Mouse (Mus musculus) MEL (cell line): ENCODE measurements around the gene Olfr5. TPM values are rescaled to one million over a fixed set of nuclear protein-coding genes. Genes with fewer than 3 reads are reported as not detected.
A peak's percentile ranks its signal among the peaks of the same experiment; 100 is the strongest.

ENCODE experiments used
- DNase-seq: peaks from one replicate; pipeline ENCODE4 v3.0.0; 2011; ENCODE audit warnings: low read depth, low spot score
- H3K27ac ChIP-seq: 2 replicates; pipeline ENCODE4 v1.5.1; 2012; ENCODE audit warnings: low read depth, mild to moderate bottlenecking, control low read depth, low read length, moderate library complexity; ENCODE audit not compliant: control insufficient read depth
- H3K27me3 ChIP-seq, 2 experiments: fragments of 150-350 bp in 1 of 2; sonication (generic) in 1 of 2; 2 replicates each; pipeline ENCODE4 v1.6.1; 2012; ENCODE audit warnings: low read length in 2 of 2, mild to moderate bottlenecking in 2 of 2, improper control_type of control experiment in 1 of 2, moderate library complexity in 1 of 2; ENCODE audit not compliant: insufficient read depth in 2 of 2, control insufficient read depth in 1 of 2
- H3K36me3 ChIP-seq, 2 experiments: 2 replicates each; pipeline ENCODE4 v1.6.1; 2012 to 2014; ENCODE audit warnings: low read length in 2 of 2, improper control_type of control experiment in 1 of 2, inconsistent platforms in 1 of 2, mild to moderate bottlenecking in 1 of 2; ENCODE audit not compliant: insufficient read depth in 2 of 2, control insufficient read depth in 1 of 2
- H3K4me1 ChIP-seq, 2 experiments: fragments of 150-350 bp in 1 of 2; sonication (generic) in 1 of 2; 2 replicates each; pipeline ENCODE4 v1.6.1; 2012; ENCODE audit warnings: low read length in 2 of 2, improper control_type of control experiment in 1 of 2, mild to moderate bottlenecking in 1 of 2; ENCODE audit not compliant: insufficient read depth in 2 of 2, control insufficient read depth in 1 of 2
- H3K4me3 ChIP-seq, 2 experiments: fragments of 150-350 bp in 1 of 2; sonication (generic) in 1 of 2; 2 replicates each; pipeline ENCODE4 v1.5.1; 2012; ENCODE audit warnings: low read depth in 2 of 2, low read length in 2 of 2, mild to moderate bottlenecking in 2 of 2, moderate library complexity in 2 of 2, control low read depth in 1 of 2, improper control_type of control experiment in 1 of 2; ENCODE audit not compliant: control insufficient read depth in 1 of 2, insufficient read depth in 1 of 2
- H3K79me2 ChIP-seq: 2 replicates; pipeline ENCODE4 v1.6.1; 2012; ENCODE audit warnings: mild to moderate bottlenecking, low read length, moderate library complexity; ENCODE audit not compliant: control insufficient read depth, poor library complexity, insufficient read depth
- H3K9ac ChIP-seq: 2 replicates; pipeline ENCODE4 v1.6.1; 2012; ENCODE audit warnings: low read depth, mild to moderate bottlenecking, control low read depth, low read length, moderate library complexity; ENCODE audit not compliant: control insufficient read depth, poor library complexity, severe bottlenecking
- H3K9me3 ChIP-seq: fragments of 150-350 bp; sonication (generic); replicated peaks from 2 replicates; pipeline ENCODE4 v1.6.1; 2012; ENCODE audit warnings: mild to moderate bottlenecking, low read length, improper control_type of control experiment, moderate library complexity; ENCODE audit not compliant: insufficient read depth
- BHLHE40 ChIP-seq: IDR thresholded peaks from 2 replicates; pipeline ENCODE4 v1.6.1; 2012; ENCODE audit warnings: low read depth, mild to moderate bottlenecking, inconsistent platforms, low read length, improper control_type of control experiment, borderline replicate concordance
- CHD2 ChIP-seq: IDR thresholded peaks from 2 replicates; pipeline ENCODE4 v1.6.1; 2011; ENCODE audit warnings: low read length, improper control_type of control experiment
- CTCF ChIP-seq, 3 experiments: IDR thresholded peaks in 2 of 3; conservative IDR thresholded peaks in 1 of 3; 2 replicates each; pipeline ENCODE4 v1.5.1; 2011 to 2012; ENCODE audit warnings: low read length in 3 of 3, low read depth in 2 of 3, mild to moderate bottlenecking in 2 of 3, improper control_type of control experiment in 1 of 3, inconsistent platforms in 1 of 3, mixed read lengths in 1 of 3, moderate library complexity in 1 of 3; ENCODE audit not compliant: control insufficient read depth in 1 of 3, insufficient read depth in 1 of 3, poor library complexity in 1 of 3, severe bottlenecking in 1 of 3
- EP300 ChIP-seq, 2 experiments: IDR thresholded peaks; 2 replicates each; pipeline ENCODE4 v1.6.1; 2011; ENCODE audit warnings: improper control_type of control experiment in 2 of 2, low read length in 2 of 2, low read depth in 1 of 2, mild to moderate bottlenecking in 1 of 2
- GABPA ChIP-seq: IDR thresholded peaks from 2 replicates; pipeline ENCODE4 v1.6.1; 2012; ENCODE audit warnings: low read depth, mild to moderate bottlenecking, inconsistent platforms, low read length, improper control_type of control experiment, moderate library complexity
- MAFK ChIP-seq: IDR thresholded peaks from 2 replicates; pipeline ENCODE4 v1.6.1; 2011; ENCODE audit warnings: low read depth, mild to moderate bottlenecking, low read length, improper control_type of control experiment, borderline replicate concordance
- MAX ChIP-seq: IDR thresholded peaks from 2 replicates; pipeline ENCODE4 v1.6.1; 2011; ENCODE audit warnings: low read length, improper control_type of control experiment
- MYB ChIP-seq: IDR thresholded peaks from 2 replicates; pipeline ENCODE4 v1.6.1; 2011; ENCODE audit warnings: mild to moderate bottlenecking, low read depth, low read length, improper control_type of control experiment
- MYC ChIP-seq: IDR thresholded peaks from 2 replicates; pipeline ENCODE4 v1.6.1; 2011; ENCODE audit warnings: low read depth, mild to moderate bottlenecking, low read length, improper control_type of control experiment, moderate library complexity
- RCOR1 ChIP-seq: IDR thresholded peaks from 2 replicates; pipeline ENCODE4 v1.6.1; 2012; ENCODE audit warnings: low read depth, mild to moderate bottlenecking, inconsistent platforms, low read length, improper control_type of control experiment
- SIN3A ChIP-seq: IDR thresholded peaks from 2 replicates; pipeline ENCODE4 v1.6.1; 2012; ENCODE audit warnings: low read length, improper control_type of control experiment, inconsistent platforms
- TAL1 ChIP-seq: IDR thresholded peaks from 2 replicates; pipeline ENCODE4 v1.6.1; 2012; ENCODE audit warnings: mild to moderate bottlenecking, inconsistent platforms, low read length, moderate library complexity, mixed read lengths
- USF2 ChIP-seq, 2 experiments: IDR thresholded peaks; 2 replicates each; pipeline ENCODE4 v1.6.1; 2011 to 2012; ENCODE audit warnings: improper control_type of control experiment in 2 of 2, low read length in 2 of 2, borderline replicate concordance in 1 of 2, inconsistent platforms in 1 of 2, low read depth in 1 of 2, mild to moderate bottlenecking in 1 of 2; ENCODE audit not compliant: insufficient read depth in 1 of 2
- ZC3H11A ChIP-seq: IDR thresholded peaks from 2 replicates; pipeline ENCODE4 v1.6.1; 2012; ENCODE audit warnings: low read depth, mild to moderate bottlenecking, inconsistent platforms, low read length, improper control_type of control experiment
- ZKSCAN1 ChIP-seq: IDR thresholded peaks from 2 replicates; pipeline ENCODE4 v1.6.1; 2012; ENCODE audit warnings: low read depth, mild to moderate bottlenecking, inconsistent platforms, low read length, improper control_type of control experiment, moderate library complexity
- ZNF384 ChIP-seq: IDR thresholded peaks from 2 replicates; pipeline ENCODE4 v1.6.1; 2012; ENCODE audit warnings: low read depth, mild to moderate bottlenecking, inconsistent platforms, low read length, improper control_type of control experiment
- polyA plus RNA-seq, 2 experiments: library from polyadenylated mRNA; stranded (reverse) in 1 of 2; unstranded in 1 of 2; fragments of >175 nt in 1 of 2; fragments of >200 nt in 1 of 2; gene quantifications; 2 replicates each; pipeline versions ENCODE4 v1.2.1 to v1.2.4; 2012; ENCODE audit warnings: low replicate concordance in 2 of 2, low read depth in 1 of 2; ENCODE audit not compliant: insufficient read length in 2 of 2, insufficient read depth in 1 of 2, missing spikeins in 1 of 2
- total RNA-seq: library from RNA; depleted of rRNA; stranded (reverse); fragments of 300-350 nt; gene quantifications from 2 replicates; pipeline ENCODE4 v1.2.3, GENCODE M21; 2012

The Olfr5 gene
- total and polyA plus RNA-seq, 3 experiments, result not detected

- peak; percentile 16 for DNase-seq
- Histone ChIP-seq H3K36me3 (no peaks in the 10 kb centered on the region), H3K79me2 (no peaks in the 10 kb centered on the region), H3K27ac (no peak overlapping the region), H3K4me3 (no peak overlapping the region), H3K27me3 (no peaks in the 10 kb centered on the region), H3K9me3 (no peaks in the 10 kb centered on the region), H3K4me1 (no peaks in the 10 kb centered on the region), H3K9ac (no peak overlapping the region)
- TF ChIP-seq USF2 (IDR thresholded peaks at IDR 0.05; ENCODE audit: borderline replicate concordance in 1 of 2, insufficient read depth in 1 of 2, low read depth in 1 of 2, low read length in 2 of 2) (no peak), RCOR1 (no peak), MYC (no peak), CTCF (IDR thresholded peaks at IDR 0.05 in 2 of 3, conservative IDR thresholded peaks at IDR 0.05 in 1 of 3; ENCODE audit: control insufficient read depth in 1 of 3, insufficient read depth in 1 of 3, low read depth in 2 of 3, low read length in 3 of 3, poor library complexity in 1 of 3, severe bottlenecking in 1 of 3) (peak; percentile 24 to 33 (median 26); a peak in 3 of 6 replicates)
Measured at GRCm38 (mm10) chr7:6525001-6525400, 38.3 kb upstream of the Olfr5 start.

- H3K27ac ChIP-seq, result no peak within 1 kb of the TSS
- H3K36me3 ChIP-seq, result no peaks in the 10 kb centered on the region
- TF ChIP-seq ZKSCAN1 (no peak), MAX (no peak), USF2 (IDR thresholded peaks at IDR 0.05; ENCODE audit: borderline replicate concordance in 1 of 2, insufficient read depth in 1 of 2, low read depth in 1 of 2, low read length in 2 of 2) (no peak), CHD2 (no peak), EP300 (IDR thresholded peaks at IDR 0.05; ENCODE audit: low read depth in 1 of 2, low read length in 2 of 2) (no peak), ZC3H11A (no peak), MAFK (no peak), TAL1 (no peak), BHLHE40 (no peak), SIN3A (no peak), MYB (no peak), GABPA (no peak), ZNF384 (no peak), MYC (no peak)
- H3K27me3 ChIP-seq, result no peaks in the 10 kb centered on the region
- H3K79me2 ChIP-seq, result no peaks in the 10 kb centered on the region
- H3K9ac ChIP-seq, result no peak within 1 kb of the TSS
- no peak within 1 kb of the TSS for H3K4me3 ChIP-seq
- no peaks in the 10 kb centered on the region for H3K4me1 ChIP-seq
- DNase-seq, result no peak
- H3K9me3 ChIP-seq, result no peaks in the 10 kb centered on the region
Measured at GRCm38 (mm10) chr7:6522850-6523249, 36.1 kb upstream of the Olfr5 start, which contains the start of gene Olfr1349. Gene Olfr1349, minus strand, starts transcription at chr7:6522950.
